Mouse (Mus musculus): ENCODE results near the gene Wfdc15b.

GRCm38 (mm10) chr2:164168571-164168946, 52.9 kb downstream of the Wfdc15b start:
- TF ChIP-seq CTCF (conservative IDR thresholded peaks at IDR 0.05 in 1 of 2, IDR thresholded peaks at IDR 0.05 in 1 of 2; ENCODE audit: low read depth in 2 of 2, low read length in 2 of 2): no peak
- no peak for TF ChIP-seq KAT2A (IDR thresholded peaks at IDR 0.05; ENCODE audit: insufficient replicate concordance, low read length)

All from CH12.LX (cell line).